Mouse (Mus musculus) lung, adult 2 months (tissue): Measurements from ENCODE around the gene Eif3a.

ENCODE experiments used
- CTCF ChIP-seq: fragments of 200-500 bp; IDR thresholded peaks from 2 replicates; pipeline ENCODE4 v1.5.1; 2011; ENCODE audit warnings: mild to moderate bottlenecking, low read length, control low read depth; ENCODE audit not compliant: insufficient read depth
- POLR2A ChIP-seq: fragments of 200-500 bp; IDR thresholded peaks from 2 replicates; pipeline ENCODE4 v1.6.1; 2011; ENCODE audit warnings: low read depth, mild to moderate bottlenecking, control low read depth, low read length, borderline replicate concordance; ENCODE audit errors: extremely low read depth

DNA sequence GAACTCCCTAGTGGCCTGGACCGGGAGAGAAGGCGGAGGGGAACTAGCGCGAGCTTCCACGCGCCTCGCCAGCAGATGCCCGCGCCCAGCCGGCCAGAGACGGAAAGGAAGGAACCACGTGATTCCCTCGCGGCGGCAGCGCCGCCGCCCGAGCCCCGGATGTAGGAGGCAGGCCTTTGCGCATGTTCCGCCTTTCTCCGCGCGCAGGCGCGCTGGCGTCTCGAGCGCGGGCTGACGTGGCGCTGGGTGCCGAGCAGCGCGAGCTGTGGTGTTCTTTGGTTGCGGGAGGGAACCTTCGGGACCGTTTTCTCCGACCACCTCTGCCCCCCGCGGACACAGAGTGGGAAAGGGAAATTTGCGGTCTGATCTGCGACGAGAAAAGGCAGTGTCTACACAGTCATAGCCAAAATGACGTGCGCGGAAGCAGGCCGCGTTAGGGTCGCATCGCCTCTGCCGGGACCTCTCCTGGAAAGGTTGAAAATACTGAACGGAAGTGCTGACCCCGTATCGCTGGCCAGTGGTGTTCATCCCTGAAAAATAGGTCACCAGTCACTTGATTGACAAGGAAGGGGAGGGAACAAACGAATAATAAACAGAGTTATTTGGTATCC is at the start of gene Eif3a:
- peak; percentile 95 for TF ChIP-seq POLR2A
- TF ChIP-seq CTCF, result no peak
